Mouse (Mus musculus) kidney, embryonic 16.5 days (tissue): ENCODE measurements around the gene Trp53inp2. TPM values are rescaled to one million over a fixed set of nuclear protein-coding genes. Genes with fewer than 3 reads are reported as not detected.

Source experiments
- ATAC-seq: fragments of 200-750 bp; cut with Nextera tagmentation; 2 replicates; pipeline ENCODE4 v1.8.0; 2017; ENCODE audit warnings: moderate TSS enrichment; ENCODE audit not compliant: low FRiP score, low TSS enrichment
- H3K27ac ChIP-seq: fragments of 300-500 bp; sonication (generic); 2 replicates; pipeline ENCODE4 v1.5.1; 2014; ENCODE audit warnings: low read length
- H3K27me3 ChIP-seq: fragments of 300-500 bp; sonication (generic); 2 replicates; pipeline ENCODE4 v1.6.1; 2014; ENCODE audit warnings: low read length, control low read depth, mixed read lengths; ENCODE audit not compliant: insufficient read depth
- H3K36me3 ChIP-seq: fragments of 300-500 bp; sonication (generic); 2 replicates; pipeline ENCODE4 v1.6.1; 2014; ENCODE audit warnings: low read length, control low read depth, mixed read lengths; ENCODE audit not compliant: insufficient read depth
- H3K4me1 ChIP-seq: fragments of 300-500 bp; sonication (generic); 2 replicates; pipeline ENCODE4 v1.6.1; 2014; ENCODE audit warnings: low read length, control low read depth, mixed read lengths; ENCODE audit not compliant: insufficient read depth
- H3K4me2 ChIP-seq: fragments of 300-500 bp; sonication (generic); replicated peaks from 2 replicates; pipeline ENCODE4 v1.6.1; 2014; ENCODE audit warnings: low read depth, low read length
- H3K4me3 ChIP-seq: fragments of 300-500 bp; sonication (generic); 2 replicates; pipeline ENCODE4 v1.5.1; 2014; ENCODE audit warnings: mild to moderate bottlenecking, low read length
- H3K9ac ChIP-seq: fragments of 300-500 bp; sonication (generic); replicated peaks from 2 replicates; pipeline ENCODE4 v1.6.1; 2014; ENCODE audit warnings: low read length
- H3K9me3 ChIP-seq: fragments of 300-500 bp; sonication (generic); 2 replicates; pipeline ENCODE4 v1.6.1; 2016; ENCODE audit warnings: low read length, control low read depth
- WGBS: fragments of 180-500 bp; shearing (Covaris S2); extraction: QIAGEN DNeasy Blood & Tissue Kit; methylation state at CpG from one replicate; pipeline ENCODE4 v1.1.7; 2014; 5-methylcytosine and 5-hydroxymethylcytosine counted together
- polyA plus RNA-seq: library from polyadenylated mRNA; unstranded; fragments of >200 nt; fragmentation: Nextera tagmentation; extraction: Ambion mirVana; gene quantifications from 2 replicates; pipeline ENCODE4 v1.2.1, GENCODE M21; 2015

Trp53inp2 gene
- polyA plus RNA-seq, 1 experiment from 2014 or later: 28.5 TPM

DNA sequence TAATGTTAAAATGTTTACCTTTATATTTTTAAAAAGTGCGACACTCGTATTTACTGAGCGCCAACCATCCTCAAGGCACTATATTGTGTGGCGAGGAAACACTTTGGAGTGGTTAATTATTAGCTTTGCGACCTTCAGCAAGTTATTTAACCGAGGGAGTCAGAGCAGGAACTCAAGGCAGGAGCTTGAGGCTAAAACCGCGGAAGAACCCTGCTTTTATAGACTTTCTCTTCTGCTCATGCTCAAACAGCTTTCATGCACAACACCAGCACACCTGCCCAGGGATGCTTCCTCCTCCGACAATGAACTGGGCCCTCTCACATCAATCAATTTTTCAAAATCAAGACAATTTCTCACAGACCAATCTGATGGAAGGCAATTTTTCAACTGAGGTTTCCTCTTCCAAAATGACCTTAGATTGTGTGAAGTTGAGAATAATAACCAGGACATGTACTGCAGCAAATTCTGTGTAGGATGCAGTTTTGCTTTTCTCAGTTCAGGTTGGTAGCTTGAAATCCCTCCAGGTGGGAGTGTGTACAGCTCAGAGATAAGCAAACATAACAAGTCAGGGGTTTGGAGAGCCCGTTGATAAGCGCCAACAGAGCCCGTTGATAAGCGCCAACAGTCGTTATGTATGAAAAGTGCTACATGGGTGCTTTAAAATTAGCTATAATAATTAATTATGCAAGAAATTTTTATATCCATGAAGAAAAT is 23.0 kb upstream of the Trp53inp2 start:
- peak overlapping the region; percentile 51 for H3K9ac ChIP-seq
- peak overlapping the region; percentile 60 for H3K27ac ChIP-seq
- no peaks in the 10 kb centered on the region for H3K36me3 ChIP-seq
- peaks cover 10% of the 10 kb centered on the region for H3K4me1 ChIP-seq
- H3K4me2 ChIP-seq: peak overlapping the region; percentile 60
- peak; percentile 88 for ATAC-seq
- no peaks in the 10 kb centered on the region for H3K9me3 ChIP-seq
- no peaks in the 10 kb centered on the region for H3K27me3 ChIP-seq
- WGBS: 29% methylated on average over 14 of the region's 14 CpGs
- peak overlapping the region; percentile 97 for H3K4me3 ChIP-seq

DNA sequence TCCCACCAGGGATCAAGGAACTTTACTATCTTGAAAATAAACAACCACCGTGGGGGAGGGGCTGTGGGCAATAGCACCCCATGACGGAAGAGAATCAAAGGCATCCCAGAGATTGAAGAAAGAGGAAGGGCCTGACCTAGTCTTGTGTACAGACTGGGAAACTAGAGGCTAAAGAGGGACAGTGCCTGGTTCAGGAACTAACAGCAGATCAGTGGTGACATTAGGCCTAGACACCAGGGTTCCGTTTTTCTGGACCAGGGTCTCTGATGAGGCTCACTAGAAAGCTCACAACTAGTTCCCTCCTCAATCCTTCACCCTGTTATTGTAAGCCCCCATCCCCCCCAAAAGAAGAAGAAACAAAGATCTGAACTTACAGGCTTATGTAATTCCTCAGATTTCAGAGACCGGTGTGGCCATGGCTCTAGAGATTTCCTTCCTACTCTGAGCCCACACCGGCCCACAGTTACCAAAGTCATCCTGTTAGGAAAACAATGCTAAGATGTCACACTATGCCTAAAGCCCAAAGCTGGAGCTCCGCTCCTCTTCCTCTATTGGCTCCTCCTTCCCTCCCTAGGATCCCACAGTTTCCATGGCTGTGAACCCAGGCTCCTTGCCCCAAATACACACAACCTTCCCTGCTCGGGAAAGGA is 13.1 kb upstream of the Trp53inp2 start:
- no peak overlapping the region for H3K4me3 ChIP-seq
- no peaks in the 10 kb centered on the region for H3K4me1 ChIP-seq
- ATAC-seq: no peak
- no peaks in the 10 kb centered on the region for H3K36me3 ChIP-seq
- 79% methylated on average over 7 of the region's 7 CpGs for WGBS
- H3K4me2 ChIP-seq: no peak overlapping the region
- no peaks in the 10 kb centered on the region for H3K9me3 ChIP-seq
- no peak overlapping the region for H3K27ac ChIP-seq
- no peaks in the 10 kb centered on the region for H3K27me3 ChIP-seq
- H3K9ac ChIP-seq: no peak overlapping the region

DNA sequence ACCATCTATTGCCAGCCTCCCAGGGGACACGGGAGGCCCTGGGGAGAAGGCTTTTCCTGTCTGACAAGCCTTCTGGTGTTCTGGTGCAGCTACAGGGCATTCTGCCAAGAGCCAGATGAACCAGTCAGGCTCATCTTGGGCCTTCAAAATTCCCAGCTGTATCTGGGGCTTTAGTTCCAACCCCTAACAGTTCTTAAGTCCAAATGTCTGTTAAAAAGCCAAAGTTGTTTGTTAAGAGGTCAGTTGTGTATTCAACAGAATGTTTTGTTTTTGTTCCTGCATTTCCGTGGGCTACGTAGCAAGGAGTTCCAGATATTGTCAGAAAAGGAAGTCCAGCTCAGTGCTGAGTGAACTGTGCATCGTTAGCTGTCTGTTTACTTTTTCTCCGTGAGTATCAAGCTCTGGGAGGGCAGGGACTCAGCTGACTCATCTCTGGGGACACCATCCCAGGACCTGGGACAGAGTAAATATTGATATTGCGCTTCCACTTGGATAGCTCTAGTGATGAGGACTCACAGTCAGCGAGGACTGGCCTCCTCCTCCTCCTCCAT is 11.5 kb upstream of the Trp53inp2 start:
- ATAC-seq: 0 out of 2 replicates have a peak, but pooled peaks have one; percentile 46
- Histone ChIP-seq H3K4me2 (no peak overlapping the region), H3K4me1 (no peaks in the 10 kb centered on the region), H3K27ac (no peak overlapping the region; the same call in 1 of the 2 replicates), H3K9me3 (no peaks in the 10 kb centered on the region), H3K4me3 (no peak overlapping the region), H3K9ac (no peak overlapping the region), H3K36me3 (no peaks in the 10 kb centered on the region), H3K27me3 (no peaks in the 10 kb centered on the region)
- 37% methylated on average over 7 of the region's 7 CpGs for WGBS

DNA sequence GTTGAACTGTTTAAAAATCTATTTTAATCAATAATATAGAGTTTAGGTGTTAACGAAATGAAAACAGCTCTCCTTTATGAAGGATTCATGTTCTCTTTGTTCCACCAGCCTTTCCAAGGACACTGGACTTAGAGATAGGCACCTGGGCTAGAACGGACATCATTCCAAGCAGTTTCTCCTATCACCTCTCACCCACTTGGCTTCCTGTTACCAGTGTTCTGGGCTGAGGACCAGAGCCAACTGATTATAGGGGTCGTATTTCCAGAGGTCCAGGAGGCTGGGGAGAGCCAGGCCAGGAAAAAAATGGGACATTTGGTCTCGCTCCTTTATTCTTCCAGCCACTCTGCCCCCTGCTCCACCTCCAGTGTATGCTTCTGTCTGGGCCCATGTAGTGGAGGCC is 8.4 kb upstream of the Trp53inp2 start:
- no peaks in the 10 kb centered on the region for H3K27me3 ChIP-seq
- WGBS: 43% methylated on average over 4 of the region's 4 CpGs
- H3K4me3 ChIP-seq: no peak overlapping the region
- H3K4me1 ChIP-seq: no peaks in the 10 kb centered on the region
- no peak overlapping the region for H3K9ac ChIP-seq
- ATAC-seq: no peak
- no peaks in the 10 kb centered on the region for H3K9me3 ChIP-seq
- H3K27ac ChIP-seq: no peak overlapping the region
- no peaks in the 10 kb centered on the region for H3K36me3 ChIP-seq
- no peak overlapping the region for H3K4me2 ChIP-seq

DNA sequence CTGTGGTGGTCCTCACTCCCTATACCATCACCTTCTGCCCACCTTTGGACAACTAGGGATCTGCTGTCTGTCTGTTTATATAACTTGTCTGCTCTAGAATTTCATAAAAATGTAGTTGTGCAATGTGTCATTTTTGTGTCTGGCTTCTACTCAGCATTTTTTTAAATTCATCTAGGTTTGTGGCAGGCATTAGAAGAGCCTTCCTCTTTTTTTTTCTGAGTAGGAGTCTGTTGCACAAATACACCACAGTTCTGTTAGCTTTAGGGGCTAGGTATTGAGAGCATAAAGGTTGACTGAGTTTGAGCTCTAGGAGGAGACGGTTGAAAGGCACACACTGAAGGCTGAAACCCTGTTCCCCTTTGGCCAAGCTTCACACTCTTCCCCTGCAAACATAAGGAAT is 7.6 kb upstream of the Trp53inp2 start:
- Histone ChIP-seq H3K4me3 (no peak overlapping the region), H3K4me1 (no peaks in the 10 kb centered on the region), H3K9ac (no peak overlapping the region), H3K4me2 (no peak overlapping the region), H3K9me3 (no peaks in the 10 kb centered on the region), H3K27me3 (no peaks in the 10 kb centered on the region), H3K27ac (no peak overlapping the region), H3K36me3 (no peaks in the 10 kb centered on the region)
- no peak for ATAC-seq
- WGBS: 76% methylated on average over 1 of the region's 1 CpGs

DNA sequence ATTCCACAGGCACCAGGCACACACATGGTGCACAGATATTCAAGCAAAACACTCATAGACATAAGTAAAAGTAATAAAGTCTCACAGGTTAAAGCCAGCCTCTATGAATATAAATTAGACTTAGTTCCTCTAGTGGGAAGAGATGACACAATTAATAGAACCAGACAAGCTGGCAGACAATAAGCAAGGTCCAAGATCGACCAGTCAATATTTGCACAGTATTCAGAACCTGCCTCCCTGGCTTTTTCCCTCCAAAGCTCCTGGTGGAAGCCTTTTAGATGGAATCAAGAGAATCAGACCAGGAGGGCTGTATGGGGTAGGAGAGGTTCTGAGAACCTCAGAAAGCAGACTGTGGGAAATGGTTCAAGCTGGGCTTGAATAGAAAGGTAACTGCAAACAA is 7.0 kb upstream of the Trp53inp2 start:
- Histone ChIP-seq H3K4me2 (no peak overlapping the region), H3K4me3 (no peak overlapping the region), H3K27ac (no peak overlapping the region), H3K4me1 (no peaks in the 10 kb centered on the region), H3K36me3 (no peaks in the 10 kb centered on the region), H3K9ac (no peak overlapping the region), H3K9me3 (no peaks in the 10 kb centered on the region), H3K27me3 (no peaks in the 10 kb centered on the region)
- 71% methylated on average over 1 of the region's 1 CpGs for WGBS
- no peak for ATAC-seq

DNA sequence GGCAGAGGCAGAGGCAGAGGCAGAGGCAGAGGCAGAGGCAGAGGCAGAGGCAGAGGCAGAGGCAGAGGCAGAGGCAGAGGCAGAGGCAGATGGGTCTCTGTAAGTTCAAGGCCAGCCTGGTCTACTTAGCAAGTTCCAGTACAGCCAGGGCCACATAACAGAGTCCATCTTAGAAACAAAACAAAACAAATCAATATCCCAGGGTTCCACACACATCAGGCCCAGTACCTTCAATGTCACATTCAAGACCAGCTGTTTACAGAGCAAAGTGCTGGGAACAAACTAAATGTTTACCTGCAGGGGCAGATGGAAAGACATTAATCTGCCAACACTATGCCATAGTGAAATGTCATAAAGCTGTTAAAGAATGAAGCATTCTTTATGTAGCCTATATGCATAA is 6.3 kb upstream of the Trp53inp2 start:
- Histone ChIP-seq H3K27me3 (no peaks in the 10 kb centered on the region), H3K4me2 (no peak overlapping the region), H3K9me3 (no peaks in the 10 kb centered on the region), H3K4me1 (no peaks in the 10 kb centered on the region), H3K36me3 (no peaks in the 10 kb centered on the region), H3K9ac (no peak overlapping the region), H3K4me3 (no peak overlapping the region), H3K27ac (no peak overlapping the region)
- ATAC-seq: no peak

DNA sequence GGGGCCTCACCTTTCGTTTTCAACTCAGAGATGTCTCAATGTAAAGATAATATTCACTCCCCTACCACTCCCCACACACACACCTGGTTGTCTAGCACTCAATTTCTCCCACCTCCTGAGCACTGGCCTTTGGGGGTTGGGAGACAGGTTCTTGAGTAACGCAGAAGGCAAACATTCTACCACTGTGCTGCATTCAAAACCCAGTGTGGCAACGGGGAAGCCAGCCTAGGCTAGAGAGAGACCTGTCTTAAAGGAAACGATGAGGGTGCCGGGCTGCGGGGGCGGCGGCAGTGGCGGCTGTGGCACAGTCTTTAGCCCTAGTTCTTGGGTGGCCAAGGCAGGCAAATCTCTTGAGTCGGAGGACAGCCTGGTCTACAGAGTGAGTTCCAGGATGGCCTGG is 4.7 kb upstream of the Trp53inp2 start:
- Histone ChIP-seq H3K36me3 (no peaks in the 10 kb centered on the region), H3K27ac (no peak overlapping the region), H3K9ac (no peak overlapping the region), H3K9me3 (no peaks in the 10 kb centered on the region), H3K4me1 (peaks cover 8% of the 10 kb centered on the region), H3K4me2 (no peak overlapping the region), H3K27me3 (peaks cover 9% of the 10 kb centered on the region; the same call in 1 of the 2 replicates), H3K4me3 (no peak overlapping the region)
- ATAC-seq: no peak
- 79% methylated on average over 10 of the region's 10 CpGs for WGBS

DNA sequence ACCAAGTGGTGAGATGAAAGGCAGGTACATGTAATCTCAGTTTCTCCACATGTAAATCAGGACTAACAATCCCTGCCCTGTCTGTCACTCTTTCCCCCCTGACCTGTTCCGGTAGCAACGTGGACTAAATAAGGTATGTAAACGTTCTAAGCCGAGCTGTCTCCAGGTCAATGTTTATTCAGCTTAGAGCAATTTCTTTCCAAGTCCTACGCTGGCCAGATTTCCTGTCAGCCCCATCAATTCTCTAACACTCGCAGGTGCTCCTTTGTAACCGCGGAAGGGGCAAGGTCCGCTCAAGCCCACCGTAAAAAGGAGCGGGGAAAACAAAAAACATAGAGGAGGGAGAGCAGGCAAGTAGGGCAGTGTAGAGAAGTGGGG is 190 bp downstream of the Trp53inp2 start:
- Histone ChIP-seq H3K4me2 (peak overlapping the region; percentile 94), H3K36me3 (no peaks in the 10 kb centered on the region), H3K27ac (no peak overlapping the region), H3K9me3 (no peaks in the 10 kb centered on the region), H3K4me1 (peaks cover 27% of the 10 kb centered on the region), H3K9ac (peak overlapping the region; percentile 98), H3K27me3 (peaks cover 9% of the 10 kb centered on the region; the same call in 1 of the 2 replicates), H3K4me3 (peak overlapping the region; percentile 96)
- under 1% methylated on average over 11 of the region's 11 CpGs for WGBS
- ATAC-seq: no peak; the same call in 1 of the 2 replicates
